Mouse (Mus musculus) left cerebral cortex, postnatal 4 days (tissue): ENCODE data around the gene Dus2. TPM values are rescaled to one million over a fixed set of nuclear protein-coding genes. Genes with fewer than 3 reads are reported as not detected.

ENCODE experiments used
- DNase-seq: peaks from one replicate; pipeline ENCODE4 v3.0.0-alpha.2; 2022
- intact Hi-C: fragments of 180-260 bp; cut with DNase I; formaldehyde crosslinking; loops from one replicate; pipeline ENCODE4 v1.15.1; 2025
- microRNA-seq: library from miRNA; unstranded; fragments of <30 nt; microRNA quantifications from one replicate; pipeline ENCODE4 v1.2.0, GENCODE M21; 2022
- total RNA-seq, 2 experiments: library from RNA; stranded (reverse); gene quantifications; 2 replicates each; pipeline ENCODE4 v1.2.3; 2021

Dus2 gene
- total RNA-seq, 2 experiments from 2014 or later, result 19.6 to 23.8 TPM

- no peak for DNase-seq
- intact Hi-C loops, result no loop called here
These were observed 83.1 kb downstream of the Dus2 start for GRCm38 (mm10) chr8:106074236-106074635.

GRCm38 (mm10) chr8:106074659-106075058 lies 83.5 kb downstream of the Dus2 start:
- intact Hi-C loops, result no loop called here

DNA sequence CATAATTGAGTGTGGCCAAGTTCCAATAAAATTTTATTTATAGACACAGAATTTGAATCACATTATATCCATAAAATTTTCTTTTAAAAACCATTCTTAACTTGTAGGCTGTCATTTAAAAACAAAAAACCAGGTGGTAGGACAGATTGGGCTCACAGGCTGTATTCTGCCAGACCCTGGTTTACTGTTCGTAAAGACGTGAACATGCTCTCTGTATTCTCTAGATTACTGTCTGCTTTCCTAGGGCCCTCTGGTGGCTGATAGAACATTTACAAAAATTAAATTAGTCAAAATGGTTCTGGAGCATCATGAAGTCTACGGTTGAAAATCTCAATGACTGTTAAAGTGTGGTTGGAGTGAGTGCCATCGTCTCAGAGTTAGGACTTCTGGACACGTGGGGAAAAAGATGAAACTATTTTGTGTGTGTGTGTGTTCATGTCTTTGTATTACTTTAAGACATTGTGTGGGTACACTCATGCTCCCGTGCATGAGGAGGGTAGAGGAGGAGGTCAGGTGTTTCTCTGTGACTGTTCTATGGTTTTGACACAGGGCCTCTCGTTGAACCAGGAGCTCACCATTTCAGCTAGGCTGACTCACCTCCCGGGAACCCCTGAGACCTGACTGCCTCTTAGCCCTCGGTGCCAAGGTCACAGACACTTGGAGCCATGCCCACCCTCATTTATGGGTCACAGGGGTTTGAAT lies 84.2 kb downstream of the Dus2 start:
- DNase-seq, result no peak
- intact Hi-C loops, result no loop called here

More at GRCm38 (mm10) chr8:106074659-106075058, 83.5 kb downstream of the Dus2 start:
- no peak for DNase-seq

GRCm38 (mm10) chr8:106075863-106076174 lies 84.7 kb downstream of the Dus2 start:
- DNase-seq, result no peak
- intact Hi-C loops, result no loop called here

- intact Hi-C loops, result no loop called here
- no peak for DNase-seq
These were observed 85.5 kb downstream of the Dus2 start for GRCm38 (mm10) chr8:106076612-106077011.

- intact Hi-C loops, result no loop called here
- DNase-seq, result no peak
These were observed 86.4 kb downstream of the Dus2 start for GRCm38 (mm10) chr8:106077452-106078067.

DNA sequence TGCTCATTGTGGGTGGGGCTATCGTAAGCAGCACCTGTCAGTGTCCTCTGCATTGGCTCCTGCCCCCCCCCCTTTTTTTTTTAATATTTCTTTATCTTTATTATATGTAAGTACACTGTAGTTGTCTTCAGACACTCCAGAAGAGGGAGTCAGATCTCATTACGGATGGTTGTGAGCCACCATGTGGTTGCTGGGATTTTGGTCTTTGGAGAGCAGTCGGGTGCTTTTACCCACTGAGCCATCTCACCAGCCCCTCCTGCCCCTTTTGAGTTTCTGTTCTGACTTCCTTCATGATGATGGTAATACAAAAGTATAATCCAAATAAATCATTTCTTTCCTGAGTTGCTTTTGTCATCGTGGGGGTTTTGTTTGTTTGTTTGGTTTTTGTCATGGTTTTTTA lies 111.2 kb downstream of the Dus2 start:
- DNase-seq, result no peak
- intact Hi-C loops, result no loop called here

Small RNA genes within 50 kb of the gene (microRNA-seq; reads per million reads assigned to microRNA genes)
- gene Mir7074, result not detected

Other genes with a start within 250 kb of the Dus2 start
- gene Gfod2, start 232.7 kb upstream of the Dus2 start, total RNA-seq, result 10 to 100 TPM; 44.4 to 49.9 TPM
- gene Ranbp10, start 164.0 kb upstream of the Dus2 start, total RNA-seq, result 10 to 100 TPM; 21.8 to 23.6 TPM
- gene Tsnaxip1, start 163.6 kb upstream of the Dus2 start, total RNA-seq, result under 1 TPM; 0.26 to 0.50 TPM
- 10 to 100 TPM; 37.9 to 39.7 TPM for gene Cenpt, start 138.1 kb upstream of the Dus2 start, total RNA-seq
- 10 to 100 TPM; 32.7 to 35.3 TPM for gene Thap11, start 136.2 kb upstream of the Dus2 start, total RNA-seq
- 10 to 100 TPM; 35.2 to 48.7 TPM for gene Nutf2, start 130.8 kb upstream of the Dus2 start, total RNA-seq
- gene Edc4, start 110.5 kb upstream of the Dus2 start, total RNA-seq, result 10 to 100 TPM; 64.5 to 74.1 TPM
- gene Nrn1l, start 97.8 kb upstream of the Dus2 start, total RNA-seq, result not detected
- 10 to 100 TPM in 1 of 2 experiments, 1 to 10 TPM in 1; 8.6 to 10.1 TPM for gene Pskh1, start 90.9 kb upstream of the Dus2 start, total RNA-seq
- gene Ctrl, start 57.5 kb upstream of the Dus2 start, total RNA-seq, result 1 to 10 TPM; 2.1 to 2.2 TPM
- 10 to 100 TPM; 50.6 to 70.2 TPM for gene Psmb10, start 52.9 kb upstream of the Dus2 start, total RNA-seq
- gene Lcat, start 48.0 kb upstream of the Dus2 start, total RNA-seq, result 1 to 10 TPM; 6.4 to 8.3 TPM
- gene Slc12a4, start 25.2 kb upstream of the Dus2 start, total RNA-seq, result 10 to 100 TPM; 19.0 to 21.5 TPM
- not detected for gene Dpep3, start 11.9 kb upstream of the Dus2 start, total RNA-seq
- gene Dpep2nb, start 14.6 kb downstream of the Dus2 start, total RNA-seq, result not detected
- 10 to 100 TPM; 14.4 to 15.3 TPM for gene Ddx28, start 20.5 kb downstream of the Dus2 start, total RNA-seq
- gene Nfatc3, start 67.5 kb downstream of the Dus2 start, total RNA-seq, result 10 to 100 TPM; 15.8 to 17.2 TPM
- gene Esrp2, start 145.6 kb downstream of the Dus2 start, total RNA-seq, result not detected
- gene Pla2g15, start 159.1 kb downstream of the Dus2 start, total RNA-seq, result 10 to 100 TPM; 20.7 to 21.8 TPM
- 10 to 100 TPM; 34.6 to 35.0 TPM for gene Slc7a6, start 177.5 kb downstream of the Dus2 start, total RNA-seq
- 10 to 100 TPM; 34.7 to 37.0 TPM for gene Slc7a6os, start 219.6 kb downstream of the Dus2 start, total RNA-seq
- gene Prmt7, start 219.6 kb downstream of the Dus2 start, total RNA-seq, result 10 to 100 TPM; 45.7 to 49.5 TPM